In genomic region chr15:85705566-85706332, GRCm38 (mm10) we compare ENCODE assay signal across 8 mouse cellular contexts. TPM values are rescaled to one million over a fixed set of nuclear protein-coding genes. Genes with fewer than 3 reads are reported as not detected.
DNase-seq lines count a peak whose midpoint lies in the region; ATAC-seq lines count a peak whose summit lies in the region.

No protein-coding gene starts in this region.

- H3K4me1 ChIP-seq in embryonic facial prominence, embryonic 13.5 days, result peaks cover 18% of the 10 kb centered on the region
- H3K4me1 ChIP-seq in embryonic facial prominence, embryonic 10.5 days, result peaks cover 15% of the 10 kb centered on the region
- peaks cover 37% of the 10 kb centered on the region for H3K4me1 ChIP-seq in limb, embryonic 15.5 days
- H3K4me1 ChIP-seq in limb, embryonic 10.5 days, result peaks cover 25% of the 10 kb centered on the region

- no peak overlapping the region for H3K27ac ChIP-seq in embryonic facial prominence, embryonic 13.5 days
- no peak overlapping the region for H3K27ac ChIP-seq in embryonic facial prominence, embryonic 10.5 days (replicated peaks)
- H3K27ac ChIP-seq in limb, embryonic 15.5 days, result peak overlapping the region; percentile 44
- H3K27ac ChIP-seq in limb, embryonic 10.5 days, result no peak overlapping the region

- ATAC-seq in embryonic facial prominence, embryonic 13.5 days (ENCODE audit: insufficient number of reproducible peaks, insufficient read depth, low FRiP score, low TSS enrichment, low read depth), result no peak
- no peak for ATAC-seq in limb, embryonic 15.5 days (ENCODE audit: insufficient number of reproducible peaks, low FRiP score, low TSS enrichment, low read depth)

- no peak for DNase-seq in embryonic facial prominence, embryonic 10.5 days (ENCODE audit: low spot score)
- DNase-seq in limb, embryonic 10.5 days (ENCODE audit: low spot score), result no peak
- peak; percentile 47 for DNase-seq in cerebellum, adult 9-10 months
- DNase-seq in kidney, postnatal 25 days, result peak; percentile 86 to 94
- no peak for DNase-seq in thymus, postnatal 10 days (ENCODE audit: low spot score in 2 of 2)
- no peak for DNase-seq in embryo, embryonic 9.5 days (ENCODE audit: extremely low spot score)

- H3K4me2 ChIP-seq in embryonic facial prominence, embryonic 13.5 days, result no peak overlapping the region
- no peak overlapping the region for H3K4me2 ChIP-seq in limb, embryonic 15.5 days

- 0 out of 2 replicates have a peak overlapping the region, but pooled peaks have one; percentile 28 for H3K9ac ChIP-seq in embryonic facial prominence, embryonic 13.5 days
- H3K9ac ChIP-seq in limb, embryonic 15.5 days, result no peak overlapping the region

- 79% methylated on average over 13 of the region's 13 CpGs for WGBS in embryonic facial prominence, embryonic 13.5 days
- WGBS in embryonic facial prominence, embryonic 10.5 days, result 76% methylated on average over 13 of the region's 13 CpGs
- 77% methylated on average over 13 of the region's 13 CpGs for WGBS in limb, embryonic 15.5 days
- WGBS in limb, embryonic 10.5 days, result 76% methylated on average over 13 of the region's 13 CpGs

- H3K27me3 ChIP-seq in embryonic facial prominence, embryonic 13.5 days, result no peaks in the 10 kb centered on the region
- H3K27me3 ChIP-seq in embryonic facial prominence, embryonic 10.5 days (replicated peaks; ENCODE audit: low read depth, poor library complexity, severe bottlenecking), result peaks cover 60% of the 10 kb centered on the region
- H3K27me3 ChIP-seq in limb, embryonic 15.5 days, result no peaks in the 10 kb centered on the region
- H3K27me3 ChIP-seq in limb, embryonic 10.5 days (ENCODE audit: low read depth, poor library complexity, severe bottlenecking), result peaks cover 8% of the 10 kb centered on the region; the same call in 1 of the 2 replicates

- H3K36me3 ChIP-seq in embryonic facial prominence, embryonic 13.5 days, result peaks cover 69% of the 10 kb centered on the region
- no peaks in the 10 kb centered on the region for H3K36me3 ChIP-seq in embryonic facial prominence, embryonic 10.5 days (replicated peaks)
- H3K36me3 ChIP-seq in limb, embryonic 15.5 days, result peaks cover 70% of the 10 kb centered on the region
- H3K36me3 ChIP-seq in limb, embryonic 10.5 days, result no peaks in the 10 kb centered on the region

- no peak overlapping the region for H3K4me3 ChIP-seq in embryonic facial prominence, embryonic 13.5 days
- no peak overlapping the region for H3K4me3 ChIP-seq in embryonic facial prominence, embryonic 10.5 days
- H3K4me3 ChIP-seq in limb, embryonic 15.5 days, result no peak overlapping the region
- H3K4me3 ChIP-seq in limb, embryonic 10.5 days, result no peak overlapping the region

- no peaks in the 10 kb centered on the region for H3K9me3 ChIP-seq in embryonic facial prominence, embryonic 13.5 days
- H3K9me3 ChIP-seq in embryonic facial prominence, embryonic 10.5 days, result no peaks in the 10 kb centered on the region
- H3K9me3 ChIP-seq in limb, embryonic 15.5 days, result no peaks in the 10 kb centered on the region
- H3K9me3 ChIP-seq in limb, embryonic 10.5 days (replicated peaks), result no peaks in the 10 kb centered on the region

RNA-seq across cellular contexts. Expression of gene Ppara, which starts 29.0 kb away (rescaled TPM):
- polyA plus RNA-seq in embryonic facial prominence, embryonic 13.5 days (2015; fragmentation: Nextera tagmentation; extraction: Ambion mirVana), result 2.8 and 3.3 TPM in 2 replicates
- polyA plus RNA-seq in embryonic facial prominence, embryonic 10.5 days (2016; fragmentation: Nextera tagmentation; extraction: Ambion mirVana), result 0.29 and 0.75 TPM in 2 replicates
- polyA plus RNA-seq in limb, embryonic 15.5 days (2015; fragmentation: Nextera tagmentation; extraction: Ambion mirVana), result 1.7 and 4.8 TPM in 2 replicates
- polyA plus RNA-seq in limb, embryonic 10.5 days (2016; fragmentation: Nextera tagmentation; extraction: Ambion mirVana), result 0.16 and 0.45 TPM in 2 replicates

Comparison
In these comparisons a context has a peak if more than half of its experiments do, and no peak if none do; other contexts are left out.
1. DNase-seq: peak in cerebellum, adult 9-10 months (single experiment) and kidney, postnatal 25 days (2 of 2); none in embryonic facial prominence, embryonic 10.5 days (single experiment), limb, embryonic 10.5 days (single experiment), thymus, postnatal 10 days (0 of 2) and embryo, embryonic 9.5 days (single experiment).